Mouse (Mus musculus) erythroblast, adult 5-6 weeks (primary cell): Measurements from ENCODE around the gene Usp17lc. TPM values are rescaled to one million over a fixed set of nuclear protein-coding genes. Genes with fewer than 3 reads are reported as not detected.
"Not testable (repeated sequence)": the region's sequence is repeated elsewhere in the genome, so short reads cannot be mapped to it uniquely, and the experiment has no call there.

ENCODE experiments used
- ATAC-seq: replicated peaks from 2 replicates; pipeline ENCODE4 v1.8.0; 2016; ENCODE audit warnings: moderate number of reproducible peaks, mild to moderate bottlenecking, moderate TSS enrichment, inconsistent platforms; ENCODE audit not compliant: poor library complexity, low FRiP score, severe bottlenecking
- total RNA-seq, 2 experiments: library from RNA; stranded (forward) in 1 of 2; stranded (reverse) in 1 of 2; fragments of 150-400 nt in 1 of 2; fragments of 200-764, 138-1000 nt in 1 of 2; gene quantifications; 2 replicates each; pipeline versions ENCODE4 v1.2.3 to v1.2.4; 2015 to 2017; ENCODE audit warnings: low replicate concordance in 2 of 2

Usp17lc gene
- total RNA-seq (2015; ENCODE audit: low replicate concordance) (not detected in 2 replicates), total RNA-seq (2017; ENCODE audit: low replicate concordance) (not detected in 2 replicates)

GRCm38 (mm10) chr7:103414772-103415171 lies at the start of gene Usp17lc:
Usp17lc (plus strand) TSS chr7:103415072.
- ATAC-seq: not testable (repeated sequence)

DNA sequence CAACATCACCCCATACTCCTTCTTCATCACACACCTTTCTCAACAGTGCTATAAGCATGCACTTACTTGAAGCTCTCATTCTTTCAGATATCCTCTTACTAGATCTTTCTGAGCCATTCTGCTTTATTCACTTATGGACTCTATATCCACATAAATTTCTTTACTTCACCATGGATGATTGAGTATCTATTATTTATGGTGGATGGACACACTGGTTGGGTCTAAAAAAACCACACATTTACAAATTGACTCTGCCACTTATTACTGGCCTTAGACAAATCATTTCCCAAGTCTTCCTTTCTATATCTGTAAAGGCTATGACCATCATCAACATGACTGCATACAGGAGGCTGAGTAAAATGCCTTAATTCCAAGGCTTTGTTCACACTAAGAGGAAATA lies 28.8 kb upstream of the Usp17lc start, which contains the start of gene Olfr603:
Gene Olfr603, minus strand, starts transcription at position 101 of the 400 bp plus-strand sequence.
- ATAC-seq: no peak

DNA sequence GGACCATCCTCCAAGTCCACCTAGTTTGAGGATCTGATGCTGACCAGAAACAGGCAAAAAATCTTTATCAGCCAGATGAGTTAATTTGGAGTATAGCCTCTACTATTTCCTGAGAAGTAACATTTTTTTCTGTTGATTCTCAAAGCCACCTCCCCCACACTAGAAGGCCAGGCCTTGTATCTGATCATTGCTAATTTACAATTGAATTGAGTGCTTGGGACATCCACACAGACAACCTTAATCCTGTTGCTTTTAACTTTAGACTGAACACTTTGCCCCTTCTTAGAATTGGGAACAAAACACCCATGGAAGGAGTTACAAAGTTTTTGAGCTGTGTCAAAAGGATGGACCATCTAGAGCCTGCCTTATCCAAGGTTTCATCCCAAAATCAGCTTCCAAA lies 17.1 kb upstream of the Usp17lc start:
- no peak for ATAC-seq

DNA sequence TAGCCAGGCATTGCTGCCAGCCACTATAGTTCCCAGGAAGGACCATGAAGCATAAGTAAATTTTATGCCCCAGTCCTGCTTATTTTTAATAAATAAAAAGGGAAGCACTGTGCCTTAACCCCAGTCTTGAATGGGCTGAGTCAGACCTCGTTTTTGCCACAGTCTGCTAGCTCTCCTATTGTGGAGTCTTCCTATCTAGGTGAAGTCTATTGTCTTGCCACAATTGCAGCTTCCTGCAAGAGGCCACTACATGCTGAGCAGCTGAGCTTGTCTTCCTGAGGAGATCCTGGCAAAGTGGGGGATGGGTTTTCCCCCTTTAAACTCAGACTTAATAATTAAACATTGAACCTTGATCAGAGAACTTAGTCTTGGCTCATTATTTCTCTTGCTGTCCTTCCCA lies 15.9 kb upstream of the Usp17lc start:
- no peak for ATAC-seq

GRCm38 (mm10) chr7:103406521-103407055 lies 8.3 kb upstream of the Usp17lc start:
- not testable (repeated sequence) for ATAC-seq

DNA sequence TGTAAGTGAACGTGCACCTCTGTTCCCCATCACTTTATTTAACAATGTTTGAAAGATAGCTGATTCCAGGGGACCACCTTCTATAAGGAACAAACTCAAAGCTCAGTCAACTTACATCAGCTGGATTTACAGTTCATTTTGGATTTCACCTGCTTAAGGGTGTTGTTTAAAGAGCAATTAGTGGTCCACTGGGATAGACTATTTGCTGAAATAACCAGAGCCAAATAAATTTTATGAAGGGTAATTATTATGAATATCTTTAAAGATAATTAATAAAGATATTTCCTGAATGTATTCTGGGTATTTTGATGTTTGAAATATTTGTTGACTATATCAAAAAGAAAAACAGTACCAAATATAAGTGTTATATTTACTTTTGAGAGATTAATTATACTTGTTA lies 30.5 kb downstream of the Usp17lc start, which contains the start of gene Olfr605:
Gene Olfr605, minus strand, starts transcription at position 101 of the 400 bp plus-strand sequence.
- ATAC-seq: no peak

- ATAC-seq: no peak
Measured at GRCm38 (mm10) chr7:103448746-103449145, 33.9 kb downstream of the Usp17lc start, which contains the start of gene Olfr606. Olfr606 (plus strand) TSS chr7:103449046.

GRCm38 (mm10) chr7:103460590-103460989 lies 45.7 kb downstream of the Usp17lc start:
- ATAC-seq: no peak

Other genes starting within 250 kb of the Usp17lc start
- not detected in 2 replicates for gene Olfr591, start 236.7 kb upstream of the Usp17lc start, total RNA-seq (2015; ENCODE audit: low replicate concordance)
- not detected in 2 replicates for gene Olfr591, start 236.7 kb upstream of the Usp17lc start, total RNA-seq (2017; ENCODE audit: low replicate concordance)
- not detected in 2 replicates for gene Olfr592, start 230.3 kb upstream of the Usp17lc start, total RNA-seq (2015; ENCODE audit: low replicate concordance)
- 0.70 TPM in 1 of 2 replicates, not detected in the other for gene Olfr592, start 230.3 kb upstream of the Usp17lc start, total RNA-seq (2017; ENCODE audit: low replicate concordance)
- gene Olfr593, start 203.2 kb upstream of the Usp17lc start, total RNA-seq (2015; ENCODE audit: low replicate concordance): not detected in 2 replicates
- not detected in 2 replicates for gene Olfr593, start 203.2 kb upstream of the Usp17lc start, total RNA-seq (2017; ENCODE audit: low replicate concordance)
- gene Olfr594, start 198.1 kb upstream of the Usp17lc start, total RNA-seq (2015; ENCODE audit: low replicate concordance): not detected in 2 replicates
- not detected in 2 replicates for gene Olfr594, start 198.1 kb upstream of the Usp17lc start, total RNA-seq (2017; ENCODE audit: low replicate concordance)
- gene Usp17ld, start 162.6 kb upstream of the Usp17lc start, total RNA-seq (2015; ENCODE audit: low replicate concordance): not detected in 2 replicates
- not detected in 2 replicates for gene Usp17ld, start 162.6 kb upstream of the Usp17lc start, total RNA-seq (2017; ENCODE audit: low replicate concordance)
- not detected in 2 replicates for gene Olfr596, start 109.4 kb upstream of the Usp17lc start, total RNA-seq (2015; ENCODE audit: low replicate concordance)
- gene Olfr596, start 109.4 kb upstream of the Usp17lc start, total RNA-seq (2017; ENCODE audit: low replicate concordance): not detected in 2 replicates
- not detected in 2 replicates for gene Olfr597, start 98.8 kb upstream of the Usp17lc start, total RNA-seq (2015; ENCODE audit: low replicate concordance)
- gene Olfr597, start 98.8 kb upstream of the Usp17lc start, total RNA-seq (2017; ENCODE audit: low replicate concordance): not detected in 2 replicates
- not detected in 2 replicates for gene Olfr598, start 91.5 kb upstream of the Usp17lc start, total RNA-seq (2015; ENCODE audit: low replicate concordance)
- not detected in 2 replicates for gene Olfr598, start 91.5 kb upstream of the Usp17lc start, total RNA-seq (2017; ENCODE audit: low replicate concordance)
- gene Olfr599, start 79.2 kb upstream of the Usp17lc start, total RNA-seq (2015; ENCODE audit: low replicate concordance): not detected in 2 replicates
- gene Olfr599, start 79.2 kb upstream of the Usp17lc start, total RNA-seq (2017; ENCODE audit: low replicate concordance): not detected in 2 replicates
- not detected in 2 replicates for gene Olfr600, start 65.4 kb upstream of the Usp17lc start, total RNA-seq (2015; ENCODE audit: low replicate concordance)
- not detected in 2 replicates for gene Olfr600, start 65.4 kb upstream of the Usp17lc start, total RNA-seq (2017; ENCODE audit: low replicate concordance)
- not detected in 2 replicates for gene Olfr601, start 52.4 kb upstream of the Usp17lc start, total RNA-seq (2015; ENCODE audit: low replicate concordance)
- not detected in 2 replicates for gene Olfr601, start 52.4 kb upstream of the Usp17lc start, total RNA-seq (2017; ENCODE audit: low replicate concordance)
- not detected in 2 replicates for gene Olfr603, start 28.9 kb upstream of the Usp17lc start, total RNA-seq (2015; ENCODE audit: low replicate concordance)
- gene Olfr603, start 28.9 kb upstream of the Usp17lc start, total RNA-seq (2017; ENCODE audit: low replicate concordance): not detected in 2 replicates
- not detected in 2 replicates for gene Olfr605, start 30.4 kb downstream of the Usp17lc start, total RNA-seq (2015; ENCODE audit: low replicate concordance)
- not detected in 2 replicates for gene Olfr605, start 30.4 kb downstream of the Usp17lc start, total RNA-seq (2017; ENCODE audit: low replicate concordance)
- not detected in 2 replicates for gene Olfr606, start 34.0 kb downstream of the Usp17lc start, total RNA-seq (2015; ENCODE audit: low replicate concordance)
- gene Olfr606, start 34.0 kb downstream of the Usp17lc start, total RNA-seq (2017; ENCODE audit: low replicate concordance): not detected in 2 replicates
- gene Olfr607, start 49.1 kb downstream of the Usp17lc start, total RNA-seq (2015; ENCODE audit: low replicate concordance): not detected in 2 replicates
- not detected in 2 replicates for gene Olfr607, start 49.1 kb downstream of the Usp17lc start, total RNA-seq (2017; ENCODE audit: low replicate concordance)
- gene Olfr608, start 54.8 kb downstream of the Usp17lc start, total RNA-seq (2015; ENCODE audit: low replicate concordance): not detected in 2 replicates
- gene Olfr608, start 54.8 kb downstream of the Usp17lc start, total RNA-seq (2017; ENCODE audit: low replicate concordance): not detected in 2 replicates
- gene Olfr609, start 83.0 kb downstream of the Usp17lc start, total RNA-seq (2015; ENCODE audit: low replicate concordance): not detected in 2 replicates
- gene Olfr609, start 83.0 kb downstream of the Usp17lc start, total RNA-seq (2017; ENCODE audit: low replicate concordance): not detected in 2 replicates
- not detected in 2 replicates for gene Olfr610, start 97.0 kb downstream of the Usp17lc start, total RNA-seq (2015; ENCODE audit: low replicate concordance)
- not detected in 2 replicates for gene Olfr610, start 97.0 kb downstream of the Usp17lc start, total RNA-seq (2017; ENCODE audit: low replicate concordance)
- gene Olfr611, start 105.8 kb downstream of the Usp17lc start, total RNA-seq (2015; ENCODE audit: low replicate concordance): not detected in 2 replicates
- not detected in 2 replicates for gene Olfr611, start 105.8 kb downstream of the Usp17lc start, total RNA-seq (2017; ENCODE audit: low replicate concordance)
- not detected in 2 replicates for gene Olfr612, start 127.6 kb downstream of the Usp17lc start, total RNA-seq (2015; ENCODE audit: low replicate concordance)
- gene Olfr612, start 127.6 kb downstream of the Usp17lc start, total RNA-seq (2017; ENCODE audit: low replicate concordance): 0.85 TPM in 1 of 2 replicates, not detected in the other
- not detected in 2 replicates for gene Olfr613, start 133.0 kb downstream of the Usp17lc start, total RNA-seq (2015; ENCODE audit: low replicate concordance)
- 0.70 TPM in 1 of 2 replicates, not detected in the other for gene Olfr613, start 133.0 kb downstream of the Usp17lc start, total RNA-seq (2017; ENCODE audit: low replicate concordance)
- gene Olfr615, start 141.0 kb downstream of the Usp17lc start, total RNA-seq (2015; ENCODE audit: low replicate concordance): not detected in 2 replicates
- gene Olfr615, start 141.0 kb downstream of the Usp17lc start, total RNA-seq (2017; ENCODE audit: low replicate concordance): not detected in 2 replicates
- gene Olfr616, start 154.1 kb downstream of the Usp17lc start, total RNA-seq (2015; ENCODE audit: low replicate concordance): not detected in 2 replicates
- gene Olfr616, start 154.1 kb downstream of the Usp17lc start, total RNA-seq (2017; ENCODE audit: low replicate concordance): not detected in 2 replicates
- not detected in 2 replicates for gene Olfr617, start 158.0 kb downstream of the Usp17lc start, total RNA-seq (2015; ENCODE audit: low replicate concordance)
- not detected in 2 replicates for gene Olfr617, start 158.0 kb downstream of the Usp17lc start, total RNA-seq (2017; ENCODE audit: low replicate concordance)
- gene Olfr618, start 175.0 kb downstream of the Usp17lc start, total RNA-seq (2015; ENCODE audit: low replicate concordance): not detected in 2 replicates
- gene Olfr618, start 175.0 kb downstream of the Usp17lc start, total RNA-seq (2017; ENCODE audit: low replicate concordance): not detected in 2 replicates
- not detected in 2 replicates for gene Olfr619, start 185.5 kb downstream of the Usp17lc start, total RNA-seq (2015; ENCODE audit: low replicate concordance)
- gene Olfr619, start 185.5 kb downstream of the Usp17lc start, total RNA-seq (2017; ENCODE audit: low replicate concordance): not detected in 2 replicates
- gene Olfr620, start 197.5 kb downstream of the Usp17lc start, total RNA-seq (2015; ENCODE audit: low replicate concordance): not detected in 2 replicates
- not detected in 2 replicates for gene Olfr620, start 197.5 kb downstream of the Usp17lc start, total RNA-seq (2017; ENCODE audit: low replicate concordance)
- gene Olfr622, start 227.6 kb downstream of the Usp17lc start, total RNA-seq (2015; ENCODE audit: low replicate concordance): not detected in 2 replicates
- gene Olfr622, start 227.6 kb downstream of the Usp17lc start, total RNA-seq (2017; ENCODE audit: low replicate concordance): not detected in 2 replicates
- not detected in 2 replicates for gene Olfr623, start 248.6 kb downstream of the Usp17lc start, total RNA-seq (2015; ENCODE audit: low replicate concordance)
- gene Olfr623, start 248.6 kb downstream of the Usp17lc start, total RNA-seq (2017; ENCODE audit: low replicate concordance): not detected in 2 replicates